Mouse (Mus musculus): ENCODE data around the gene Trmt6.

GRCm38 (mm10) chr2:132784039-132784438, 31.8 kb downstream of the Trmt6 start:
- TF ChIP-seq TAL1 (IDR thresholded peaks at IDR 0.05; ENCODE audit: low read length) (no peak), GATA1 (IDR thresholded peaks at IDR 0.05; ENCODE audit: low read length) (no peak)
